Mouse (Mus musculus) thymus, adult 2 months (tissue): ENCODE data around the gene H2-DMb1.

Experiments
- CTCF ChIP-seq: fragments of 200-500 bp; IDR thresholded peaks from 2 replicates; pipeline ENCODE4 v1.5.1; 2012; ENCODE audit warnings: mild to moderate bottlenecking, control low read depth, low read length, moderate library complexity, borderline replicate concordance; ENCODE audit not compliant: control insufficient read depth, poor library complexity, insufficient read depth; ENCODE audit errors: extremely low read depth
- POLR2A ChIP-seq: fragments of 200-500 bp; IDR thresholded peaks from 2 replicates; pipeline ENCODE4 v1.6.1; 2012; ENCODE audit warnings: mild to moderate bottlenecking, low read length, control low read depth, moderate library complexity; ENCODE audit not compliant: control insufficient read depth, poor library complexity, insufficient read depth; ENCODE audit errors: extremely low read depth

DNA sequence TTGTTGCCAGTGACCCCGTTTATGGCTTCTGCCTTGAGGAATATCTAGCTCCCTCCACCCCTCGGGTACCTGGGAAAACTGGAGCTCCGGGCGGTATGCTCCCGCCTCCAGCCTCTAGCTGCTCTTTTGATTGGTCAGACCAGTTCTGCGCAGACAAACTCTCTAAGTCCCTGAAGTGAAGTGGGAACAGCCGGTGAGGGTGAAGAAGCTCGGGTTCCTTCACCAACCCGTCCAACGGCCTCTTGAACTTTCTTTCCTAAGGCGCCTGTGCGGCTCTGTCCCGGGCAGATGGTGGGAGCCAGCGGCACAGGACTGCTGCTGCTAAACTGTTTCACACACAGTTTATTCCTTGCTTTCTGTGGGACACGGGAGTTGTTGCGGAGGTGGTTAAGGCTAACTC lies 13.5 kb upstream of the H2-DMb1 start:
- TF ChIP-seq POLR2A: no peak
- TF ChIP-seq CTCF: no peak
